Mouse (Mus musculus): ENCODE results near the gene Kantr. TPM values are rescaled to one million over a fixed set of nuclear protein-coding genes. Genes with fewer than 3 reads are reported as not detected.

Gene Kantr
- polyA plus RNA-seq (2016; fragmentation: Nextera tagmentation; extraction: Ambion mirVana) = 19.1 and 19.2 TPM in 2 replicates

- Histone ChIP-seq H3K9ac (peak within 1 kb of the TSS; percentile 61), H3K9me3 (no peaks in the 10 kb centered on the region), H3K4me3 (replicated peaks) (peak within 1 kb of the TSS; percentile 54), H3K4me2 (peak within 1 kb of the TSS; percentile 55), H3K4me1 (peaks cover 3% of the 10 kb centered on the region; the same call in 1 of the 2 replicates), H3K27ac (0 out of 2 replicates have a peak within 1 kb of the TSS, but pooled peaks have one; percentile 8), H3K27me3 (peaks cover 40% of the 10 kb centered on the region), H3K36me3 (replicated peaks) (no peaks in the 10 kb centered on the region)
- peak; percentile 99 for ATAC-seq (ENCODE audit: low FRiP score)
- WGBS = 17% methylated on average over 29 of the region's 29 CpGs
These were observed at the start of gene Kantr for GRCm38 (mm10) chrX:152326996-152327688. Kantr (minus strand) TSS chrX:152327495.

GRCm38 (mm10) chrX:152368397-152369273 is 41.3 kb upstream of the Kantr start, which contains the start of gene Gpr173:
Gpr173 (minus strand) TSS chrX:152368704.
- peaks cover 19% of the 10 kb centered on the region for H3K4me1 ChIP-seq
- H3K9me3 ChIP-seq = no peaks in the 10 kb centered on the region
- WGBS = 11% methylated on average over 22 of the region's 24 CpGs
- H3K27ac ChIP-seq = peak within 1 kb of the TSS; percentile 80
- H3K36me3 ChIP-seq (replicated peaks) = no peaks in the 10 kb centered on the region
- peak; percentile 98 for ATAC-seq (ENCODE audit: low FRiP score)
- peak within 1 kb of the TSS; percentile 60 for H3K4me2 ChIP-seq
- H3K4me3 ChIP-seq (replicated peaks) = peak within 1 kb of the TSS; percentile 59
- H3K27me3 ChIP-seq = peaks cover 55% of the 10 kb centered on the region
- peak within 1 kb of the TSS; percentile 75 for H3K9ac ChIP-seq

GRCm38 (mm10) chrX:152368054-152368396 is 40.7 kb upstream of the Kantr start:
- 6% methylated on average over 4 of the region's 4 CpGs for WGBS
- Histone ChIP-seq H3K9me3 (no peaks in the 10 kb centered on the region), H3K4me1 (peaks cover 19% of the 10 kb centered on the region), H3K36me3 (replicated peaks) (no peaks in the 10 kb centered on the region), H3K9ac (peak overlapping the region; percentile 75), H3K4me2 (peak overlapping the region; percentile 60), H3K27ac (peak overlapping the region; percentile 80), H3K27me3 (peaks cover 56% of the 10 kb centered on the region), H3K4me3 (replicated peaks) (peak overlapping the region; percentile 59)
- ATAC-seq (ENCODE audit: low FRiP score) = peak; percentile 30

GRCm38 (mm10) chrX:152366418-152366817 is 39.1 kb upstream of the Kantr start:
- Histone ChIP-seq H3K36me3 (replicated peaks) (no peaks in the 10 kb centered on the region), H3K4me2 (peak overlapping the region; percentile 60), H3K4me1 (peaks cover 19% of the 10 kb centered on the region), H3K9ac (no peak overlapping the region), H3K27me3 (peaks cover 59% of the 10 kb centered on the region), H3K4me3 (replicated peaks) (0 out of 2 replicates have a peak overlapping the region, but pooled peaks have one; percentile 2), H3K9me3 (no peaks in the 10 kb centered on the region), H3K27ac (no peak overlapping the region)
- no peak for ATAC-seq (ENCODE audit: low FRiP score)
- 73% methylated on average over 2 of the region's 2 CpGs for WGBS

- Histone ChIP-seq H3K4me2 (no peak overlapping the region), H3K9ac (no peak overlapping the region), H3K4me3 (replicated peaks) (no peak overlapping the region), H3K36me3 (replicated peaks) (no peaks in the 10 kb centered on the region), H3K9me3 (no peaks in the 10 kb centered on the region), H3K4me1 (no peaks in the 10 kb centered on the region), H3K27me3 (peaks cover 30% of the 10 kb centered on the region), H3K27ac (no peak overlapping the region)
- WGBS = 23% methylated on average over 5 of the region's 5 CpGs
- peak; percentile 64 for ATAC-seq (ENCODE audit: low FRiP score)
These were observed 25.4 kb upstream of the Kantr start for GRCm38 (mm10) chrX:152352553-152353153.

- Histone ChIP-seq H3K27ac (no peak overlapping the region), H3K27me3 (peaks cover 69% of the 10 kb centered on the region), H3K9ac (no peak overlapping the region), H3K36me3 (replicated peaks) (peaks cover 12% of the 10 kb centered on the region; the same call in 1 of the 2 replicates), H3K4me3 (replicated peaks) (no peak overlapping the region), H3K4me2 (no peak overlapping the region), H3K4me1 (no peaks in the 10 kb centered on the region), H3K9me3 (no peaks in the 10 kb centered on the region)
- ATAC-seq (ENCODE audit: low FRiP score) = no peak
- WGBS = 96% methylated on average over 14 of the region's 14 CpGs
These were observed 19.7 kb upstream of the Kantr start for GRCm38 (mm10) chrX:152347041-152347440.

GRCm38 (mm10) chrX:152346587-152346986 is 19.3 kb upstream of the Kantr start:
- Histone ChIP-seq H3K4me2 (no peak overlapping the region), H3K4me1 (no peaks in the 10 kb centered on the region), H3K36me3 (replicated peaks) (peaks cover 12% of the 10 kb centered on the region; the same call in 1 of the 2 replicates), H3K27me3 (peaks cover 73% of the 10 kb centered on the region), H3K9ac (no peak overlapping the region), H3K27ac (no peak overlapping the region), H3K4me3 (replicated peaks) (no peak overlapping the region), H3K9me3 (no peaks in the 10 kb centered on the region)
- 91% methylated on average over 15 of the region's 15 CpGs for WGBS
- no peak for ATAC-seq (ENCODE audit: low FRiP score)

GRCm38 (mm10) chrX:152342903-152343302 is 15.6 kb upstream of the Kantr start:
- WGBS = 38% methylated on average over 6 of the region's 6 CpGs
- H3K27me3 ChIP-seq = peaks cover 92% of the 10 kb centered on the region
- ATAC-seq (ENCODE audit: low FRiP score) = no peak
- H3K27ac ChIP-seq = peak overlapping the region; percentile 85
- H3K9me3 ChIP-seq = no peaks in the 10 kb centered on the region
- H3K9ac ChIP-seq = no peak overlapping the region
- H3K4me2 ChIP-seq = peak overlapping the region; percentile 49
- peaks cover 18% of the 10 kb centered on the region for H3K4me1 ChIP-seq
- peak overlapping the region; percentile 29 for H3K4me3 ChIP-seq (replicated peaks)
- H3K36me3 ChIP-seq (replicated peaks) = peaks cover 30% of the 10 kb centered on the region

GRCm38 (mm10) chrX:152342358-152342901 is 15.1 kb upstream of the Kantr start, which contains the start of gene Tspyl2:
Tspyl2 (minus strand) TSS chrX:152342425.
- Histone ChIP-seq H3K27me3 (peaks cover 94% of the 10 kb centered on the region), H3K4me2 (peak within 1 kb of the TSS; percentile 59), H3K9ac (peak within 1 kb of the TSS; percentile 80), H3K9me3 (no peaks in the 10 kb centered on the region), H3K27ac (peak within 1 kb of the TSS; percentile 85), H3K4me3 (replicated peaks) (peak within 1 kb of the TSS; percentile 63), H3K4me1 (peaks cover 23% of the 10 kb centered on the region), H3K36me3 (replicated peaks) (peaks cover 30% of the 10 kb centered on the region)
- peak; percentile 98 for ATAC-seq (ENCODE audit: low FRiP score)
- WGBS = 19% methylated on average over 21 of the region's 27 CpGs

GRCm38 (mm10) chrX:152341496-152341895 is 14.2 kb upstream of the Kantr start:
- Histone ChIP-seq H3K4me3 (replicated peaks) (peak overlapping the region; percentile 63), H3K27ac (no peak overlapping the region), H3K4me1 (peaks cover 26% of the 10 kb centered on the region), H3K27me3 (peaks cover 94% of the 10 kb centered on the region), H3K9ac (peak overlapping the region; percentile 80), H3K4me2 (peak overlapping the region; percentile 59), H3K9me3 (no peaks in the 10 kb centered on the region), H3K36me3 (replicated peaks) (peaks cover 22% of the 10 kb centered on the region)
- ATAC-seq (ENCODE audit: low FRiP score) = no peak
- WGBS = 32% methylated on average over 11 of the region's 11 CpGs

GRCm38 (mm10) chrX:152336546-152337332 is 9.4 kb upstream of the Kantr start:
- 15% methylated on average over 33 of the region's 33 CpGs for WGBS
- H3K4me2 ChIP-seq = peak overlapping the region; percentile 50
- peaks cover 18% of the 10 kb centered on the region for H3K36me3 ChIP-seq (replicated peaks)
- H3K27me3 ChIP-seq = peaks cover 62% of the 10 kb centered on the region
- no peaks in the 10 kb centered on the region for H3K9me3 ChIP-seq
- H3K9ac ChIP-seq = peak overlapping the region; percentile 56
- peak overlapping the region; percentile 97 for H3K27ac ChIP-seq
- peaks cover 26% of the 10 kb centered on the region for H3K4me1 ChIP-seq
- peak; percentile 99 for ATAC-seq (ENCODE audit: low FRiP score)
- H3K4me3 ChIP-seq (replicated peaks) = peak overlapping the region; percentile 27

Data from forebrain, embryonic 12.5 days (tissue).